Mouse (Mus musculus): ENCODE measurements around the gene Nrde2. TPM values are rescaled to one million over a fixed set of nuclear protein-coding genes. Genes with fewer than 3 reads are reported as not detected.

Nrde2 gene
- polyA plus RNA-seq (2012): 8.3 and 9.9 TPM in 2 replicates

DNA sequence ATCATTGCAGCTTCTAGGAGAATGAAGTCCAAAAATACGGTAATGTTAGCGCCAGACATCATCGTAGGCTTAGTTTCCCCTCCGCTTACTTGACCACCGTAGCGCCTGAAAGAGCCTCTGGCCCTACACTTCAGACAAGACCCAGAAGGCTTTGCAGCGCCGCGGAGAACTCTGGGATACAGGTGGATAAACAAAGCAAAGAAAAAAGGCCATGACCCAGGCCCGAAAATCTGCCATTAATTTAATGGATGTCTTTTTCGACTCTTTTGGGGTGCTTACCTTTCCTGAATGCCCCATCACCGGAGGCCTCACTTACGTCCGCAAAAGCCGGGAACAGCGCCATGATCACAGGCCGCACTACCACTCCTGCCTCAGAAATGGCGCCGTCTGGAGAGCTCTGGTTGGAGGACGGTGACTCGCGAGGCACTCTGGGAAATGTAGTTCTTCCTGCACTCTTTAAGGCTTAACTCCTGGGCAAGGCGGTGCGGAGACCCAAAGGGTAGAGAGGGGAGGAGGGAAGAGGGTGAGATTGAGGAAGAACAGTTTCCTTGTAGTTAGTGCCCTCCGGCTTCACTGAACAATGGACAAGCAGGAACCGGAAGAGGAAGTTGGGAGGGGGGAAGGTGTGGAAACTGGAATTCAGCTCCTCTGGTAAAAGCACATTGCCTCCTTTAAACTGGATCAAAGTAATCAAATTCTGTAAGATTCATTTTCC is at the start of gene Nrde2:
Nrde2 (minus strand) TSS at position 393 of the 715 bp plus-strand sequence.

GRCm38 (mm10) chr12:100198967-100199660 is 39.7 kb upstream of the Nrde2 start, which contains the start of gene Calm1:
TSS of gene Calm1 (plus strand) at chr12:100199435.

DNA sequence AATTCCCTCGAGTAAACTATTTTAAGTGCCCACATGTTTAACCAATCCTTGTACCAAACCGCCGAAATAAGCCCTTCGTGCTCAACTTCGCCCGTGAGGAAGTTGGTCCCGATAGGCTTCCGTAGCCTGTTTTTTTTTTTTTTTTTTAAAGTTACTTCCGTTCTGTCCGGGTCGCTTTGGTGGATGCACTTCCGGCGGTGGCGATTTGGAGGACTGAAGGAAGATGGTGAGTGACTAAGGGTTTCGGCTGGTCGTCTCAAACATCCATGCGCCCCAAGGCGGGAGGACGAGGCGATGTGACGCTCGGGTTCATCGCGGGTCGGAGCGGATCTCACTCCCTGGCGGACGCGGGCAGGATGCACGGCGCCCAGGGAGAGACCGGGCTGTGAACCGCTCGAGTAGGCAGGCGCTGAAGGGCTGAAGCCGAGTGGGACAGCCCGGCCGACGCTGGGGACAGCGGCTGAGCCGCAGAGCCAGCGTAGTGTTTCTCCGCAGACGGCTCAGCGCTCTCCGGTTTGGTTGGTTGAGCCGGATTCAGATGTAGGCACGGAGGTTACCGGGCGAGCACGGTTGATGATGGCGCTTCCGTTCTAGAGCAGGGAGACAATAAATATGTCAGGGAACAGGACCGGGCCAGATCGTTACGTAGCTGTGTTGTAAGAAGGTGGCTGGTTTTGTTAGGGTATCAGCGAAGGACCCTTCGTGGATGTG is 49.3 kb downstream of the Nrde2 start, which contains the start of gene Psmc1:
Psmc1 (plus strand) TSS at position 169 of the 711 bp plus-strand sequence.

Other genes with a start within 250 kb of the Nrde2 start
- gene Kcnk13, start 195.2 kb downstream of the Nrde2 start, polyA plus RNA-seq (2012): 0.11 and 0.16 TPM in 2 replicates
- 28.5 and 40.8 TPM in 2 replicates for gene Psmc1, start 49.5 kb downstream of the Nrde2 start, polyA plus RNA-seq (2012)
- gene Calm1, start 39.8 kb upstream of the Nrde2 start, polyA plus RNA-seq (2012): 685 and 838 TPM in 2 replicates

Data from megakaryocyte-erythroid progenitor cell, adult 5 weeks (primary cell).